Mouse (Mus musculus) liver, embryonic 12.5 days (tissue): ENCODE measurements around the gene Adgrg3. TPM values are rescaled to one million over a fixed set of nuclear protein-coding genes. Genes with fewer than 3 reads are reported as not detected.
"Not testable (repeated sequence)": the region's sequence is repeated elsewhere in the genome, so short reads cannot be mapped to it uniquely, and the experiment has no call there.

Source experiments
- ATAC-seq: fragments of 200-750 bp; cut with Nextera tagmentation; 2 replicates; pipeline ENCODE4 v1.8.0; 2017; ENCODE audit warnings: moderate number of reproducible peaks, mild to moderate bottlenecking, moderate library complexity
- H3K27ac ChIP-seq: fragments of 300-500 bp; sonication (generic); 2 replicates; pipeline ENCODE4 v1.5.1; 2016; ENCODE audit warnings: mild to moderate bottlenecking
- H3K27me3 ChIP-seq: fragments of 300-500 bp; sonication (generic); replicated peaks from 2 replicates; pipeline ENCODE4 v1.6.1; 2016; ENCODE audit warnings: mild to moderate bottlenecking, moderate library complexity
- H3K36me3 ChIP-seq: fragments of 300-500 bp; sonication (generic); 2 replicates; pipeline ENCODE4 v1.6.1; 2016; ENCODE audit warnings: mild to moderate bottlenecking, moderate library complexity
- H3K4me1 ChIP-seq: fragments of 300-500 bp; sonication (generic); 2 replicates; pipeline ENCODE4 v1.6.1; 2016
- H3K4me2 ChIP-seq: fragments of 300-500 bp; sonication (generic); 2 replicates; pipeline ENCODE4 v1.6.1; 2016; ENCODE audit warnings: mild to moderate bottlenecking, moderate library complexity
- H3K4me3 ChIP-seq: fragments of 300-500 bp; sonication (generic); 2 replicates; pipeline ENCODE4 v1.5.1; 2016; ENCODE audit warnings: mild to moderate bottlenecking, moderate library complexity
- H3K9ac ChIP-seq: fragments of 300-500 bp; sonication (generic); 2 replicates; pipeline ENCODE4 v1.6.1; 2016; ENCODE audit warnings: mild to moderate bottlenecking, moderate library complexity
- H3K9me3 ChIP-seq: fragments of 300-500 bp; sonication (generic); replicated peaks from 2 replicates; pipeline ENCODE4 v1.6.1; 2016; ENCODE audit warnings: mild to moderate bottlenecking, moderate library complexity
- WGBS: fragments of 180-500 bp; shearing (Covaris S2); methylation state at CpG from one replicate; pipeline ENCODE4 v1.1.7; 2016; ENCODE audit not compliant: insufficient replicate concordance; 5-methylcytosine and 5-hydroxymethylcytosine counted together
- polyA plus RNA-seq: library from polyadenylated mRNA; unstranded; fragments of >200 nt; fragmentation: Nextera tagmentation; extraction: Ambion mirVana; gene quantifications from 2 replicates; pipeline ENCODE4 v1.2.1, GENCODE M21; 2016

Adgrg3 gene
- polyA plus RNA-seq, 1 experiment from 2014 or later = 8.7 TPM

GRCm38 (mm10) chr8:95002089-95002655 lies 15.3 kb upstream of the Adgrg3 start:
- WGBS = 52% methylated on average over 8 of the region's 8 CpGs
- no peaks in the 10 kb centered on the region for H3K27me3 ChIP-seq
- peaks cover 78% of the 10 kb centered on the region for H3K36me3 ChIP-seq
- peak overlapping the region; percentile 29; the same call in 1 of the 2 replicates for H3K4me2 ChIP-seq
- no peaks in the 10 kb centered on the region for H3K9me3 ChIP-seq
- peak overlapping the region; percentile 33; the same call in 1 of the 2 replicates for H3K9ac ChIP-seq
- H3K4me1 ChIP-seq = peaks cover 54% of the 10 kb centered on the region
- no peak overlapping the region for H3K4me3 ChIP-seq
- ATAC-seq = no peak; the same call in 1 of the 2 replicates
- H3K27ac ChIP-seq = peak overlapping the region; percentile 66

GRCm38 (mm10) chr8:95012442-95012919 lies 5.0 kb upstream of the Adgrg3 start:
- H3K4me1 ChIP-seq = peaks cover 22% of the 10 kb centered on the region
- no peak overlapping the region for H3K4me3 ChIP-seq
- H3K27ac ChIP-seq = no peak overlapping the region
- ATAC-seq = 0 out of 2 replicates have a peak, but pooled peaks have one; percentile 6
- H3K9ac ChIP-seq = no peak overlapping the region
- no peak overlapping the region for H3K4me2 ChIP-seq
- 49% methylated on average over 15 of the region's 15 CpGs for WGBS
- H3K36me3 ChIP-seq = peaks cover 84% of the 10 kb centered on the region
- no peaks in the 10 kb centered on the region for H3K9me3 ChIP-seq
- no peaks in the 10 kb centered on the region for H3K27me3 ChIP-seq

- no peak overlapping the region for H3K27ac ChIP-seq
- no peak overlapping the region for H3K4me3 ChIP-seq
- peaks cover 23% of the 10 kb centered on the region for H3K4me1 ChIP-seq
- H3K36me3 ChIP-seq = peaks cover 50% of the 10 kb centered on the region
- H3K9ac ChIP-seq = no peak overlapping the region
- H3K4me2 ChIP-seq = no peak overlapping the region
- WGBS = 53% methylated on average over 4 of the region's 4 CpGs
- H3K27me3 ChIP-seq = no peaks in the 10 kb centered on the region
- H3K9me3 ChIP-seq = no peaks in the 10 kb centered on the region
- no peak for ATAC-seq
These were observed 1.6 kb upstream of the Adgrg3 start for GRCm38 (mm10) chr8:95015866-95016265.

GRCm38 (mm10) chr8:95016684-95017083 lies 808 bp upstream of the Adgrg3 start:
- no peaks in the 10 kb centered on the region for H3K27me3 ChIP-seq
- no peaks in the 10 kb centered on the region for H3K9me3 ChIP-seq
- H3K27ac ChIP-seq = no peak overlapping the region
- H3K9ac ChIP-seq = no peak overlapping the region
- WGBS = 41% methylated on average over 4 of the region's 4 CpGs
- no peak for ATAC-seq
- H3K4me2 ChIP-seq = no peak overlapping the region
- peaks cover 19% of the 10 kb centered on the region for H3K4me1 ChIP-seq
- no peak overlapping the region for H3K4me3 ChIP-seq
- peaks cover 42% of the 10 kb centered on the region for H3K36me3 ChIP-seq

- no peak overlapping the region for H3K27ac ChIP-seq
- no peak overlapping the region for H3K9ac ChIP-seq
- H3K27me3 ChIP-seq = no peaks in the 10 kb centered on the region
- H3K4me3 ChIP-seq = no peak overlapping the region
- peaks cover 11% of the 10 kb centered on the region for H3K4me1 ChIP-seq
- H3K9me3 ChIP-seq = no peaks in the 10 kb centered on the region
- 57% methylated on average over 9 of the region's 9 CpGs for WGBS
- no peak overlapping the region for H3K4me2 ChIP-seq
- no peak for ATAC-seq
- H3K36me3 ChIP-seq = peaks cover 28% of the 10 kb centered on the region
These were observed 610 bp downstream of the Adgrg3 start for GRCm38 (mm10) chr8:95017969-95018635.

- peak overlapping the region; percentile 50 for H3K4me2 ChIP-seq
- peaks cover 5% of the 10 kb centered on the region for H3K36me3 ChIP-seq
- H3K4me3 ChIP-seq = peak overlapping the region; percentile 19
- H3K27ac ChIP-seq = peak overlapping the region; percentile 67; the same call in 1 of the 2 replicates
- no peaks in the 10 kb centered on the region for H3K27me3 ChIP-seq
- no peaks in the 10 kb centered on the region for H3K9me3 ChIP-seq
- H3K4me1 ChIP-seq = peaks cover 11% of the 10 kb centered on the region
- peak; percentile 50 for ATAC-seq
- no peak overlapping the region for H3K9ac ChIP-seq
- WGBS = 15% methylated on average over 12 of the region's 12 CpGs
These were observed 2.8 kb downstream of the Adgrg3 start for GRCm38 (mm10) chr8:95020293-95020777.

GRCm38 (mm10) chr8:95020821-95021220 lies 3.3 kb downstream of the Adgrg3 start:
- Histone ChIP-seq H3K9ac (no peak overlapping the region), H3K36me3 (peaks cover 3% of the 10 kb centered on the region; the same call in 1 of the 2 replicates), H3K9me3 (no peaks in the 10 kb centered on the region), H3K4me2 (peak overlapping the region; percentile 50), H3K27me3 (no peaks in the 10 kb centered on the region), H3K27ac (0 out of 2 replicates have a peak overlapping the region, but pooled peaks have one; percentile 5), H3K4me3 (peak overlapping the region; percentile 1; the same call in 1 of the 2 replicates), H3K4me1 (peaks cover 11% of the 10 kb centered on the region)
- no peak; the same call in 1 of the 2 replicates for ATAC-seq
- WGBS = 20% methylated on average over 10 of the region's 10 CpGs

- WGBS = 45% methylated on average over 8 of the region's 8 CpGs
- peaks cover 7% of the 10 kb centered on the region; the same call in 1 of the 2 replicates for H3K4me1 ChIP-seq
- H3K36me3 ChIP-seq = peaks cover 4% of the 10 kb centered on the region; the same call in 1 of the 2 replicates
- H3K4me3 ChIP-seq = no peak overlapping the region
- no peak overlapping the region for H3K9ac ChIP-seq
- H3K27me3 ChIP-seq = no peaks in the 10 kb centered on the region
- no peak overlapping the region for H3K27ac ChIP-seq
- no peak for ATAC-seq
- H3K9me3 ChIP-seq = no peaks in the 10 kb centered on the region
- no peak overlapping the region for H3K4me2 ChIP-seq
These were observed 5.7 kb downstream of the Adgrg3 start for GRCm38 (mm10) chr8:95023201-95023600.

- Histone ChIP-seq H3K27ac (no peak overlapping the region), H3K4me3 (no peak overlapping the region), H3K27me3 (no peaks in the 10 kb centered on the region), H3K9ac (no peak overlapping the region), H3K36me3 (peaks cover 4% of the 10 kb centered on the region; the same call in 1 of the 2 replicates), H3K4me1 (peaks cover 7% of the 10 kb centered on the region; the same call in 1 of the 2 replicates), H3K9me3 (no peaks in the 10 kb centered on the region), H3K4me2 (no peak overlapping the region)
- 54% methylated on average over 4 of the region's 4 CpGs for WGBS
- ATAC-seq = no peak
These were observed 6.9 kb downstream of the Adgrg3 start for GRCm38 (mm10) chr8:95024387-95024786.

GRCm38 (mm10) chr8:95025421-95025820 lies 7.9 kb downstream of the Adgrg3 start:
- H3K27me3 ChIP-seq = no peaks in the 10 kb centered on the region
- H3K27ac ChIP-seq = no peak overlapping the region
- no peak overlapping the region for H3K4me3 ChIP-seq
- H3K36me3 ChIP-seq = peaks cover 4% of the 10 kb centered on the region; the same call in 1 of the 2 replicates
- peaks cover 4% of the 10 kb centered on the region; the same call in 1 of the 2 replicates for H3K4me1 ChIP-seq
- no peak overlapping the region for H3K9ac ChIP-seq
- no peak overlapping the region for H3K4me2 ChIP-seq
- WGBS = 56% methylated on average over 2 of the region's 2 CpGs
- no peak for ATAC-seq
- no peaks in the 10 kb centered on the region for H3K9me3 ChIP-seq

- H3K27me3 ChIP-seq, H3K36me3 ChIP-seq, ATAC-seq, H3K27ac ChIP-seq, H3K9ac ChIP-seq, H3K4me3 ChIP-seq, H3K4me2 ChIP-seq, H3K4me1 ChIP-seq, H3K9me3 ChIP-seq: not testable (repeated sequence)
- WGBS = 67% methylated on average over 7 of the region's 7 CpGs
These were observed 10.9 kb downstream of the Adgrg3 start for GRCm38 (mm10) chr8:95028391-95028790.
